Mouse (Mus musculus) liver, embryonic 12.5 days (tissue): ENCODE results near the gene Adamts18. TPM values are rescaled to one million over a fixed set of nuclear protein-coding genes. Genes with fewer than 3 reads are reported as not detected.

Experiments used
- polyA plus RNA-seq: library from polyadenylated mRNA; unstranded; fragments of >200 nt; fragmentation: Nextera tagmentation; extraction: Ambion mirVana; gene quantifications from 2 replicates; pipeline ENCODE4 v1.2.1, GENCODE M21; 2016

The Adamts18 gene
- polyA plus RNA-seq, 1 experiment from 2014 or later: 0.46 TPM

Other genes with a start within 250 kb of the Adamts18 start
- gene Mon1b, start 213.2 kb downstream of the Adamts18 start, polyA plus RNA-seq: 4.0 and 5.1 TPM in 2 replicates
- not detected in 2 replicates for gene Syce1l, start 205.5 kb downstream of the Adamts18 start, polyA plus RNA-seq